Mouse (Mus musculus) intestine, embryonic 14.5 days (tissue): ENCODE measurements at regions not wholly inside any gene's neighbourhood (a gene's known extent, or its start where the extent isn't known, plus 50 kb on each side); places are given as distances from the start of the nearest gene placed in this dataset.

Source experiments
- ATAC-seq: fragments of 200-750 bp; cut with Nextera tagmentation; replicated peaks from 2 replicates; pipeline ENCODE4 v1.8.0; 2017; ENCODE audit warnings: low read depth, moderate number of reproducible peaks, moderate TSS enrichment, moderate library complexity; ENCODE audit not compliant: low FRiP score, low TSS enrichment
- DNase-seq: peaks from one replicate; pipeline ENCODE4 v3.0.0-alpha.2; 2018; ENCODE audit warnings: low spot score
- H3K27ac ChIP-seq: fragments of 300-500 bp; sonication (generic); 2 replicates; pipeline ENCODE4 v1.5.1; 2014; ENCODE audit warnings: low read depth, mild to moderate bottlenecking, control low read depth
- H3K27me3 ChIP-seq: fragments of 300-500 bp; sonication (generic); replicated peaks from 2 replicates; pipeline ENCODE4 v1.6.1; 2014; ENCODE audit warnings: low read length, control low read depth; ENCODE audit not compliant: control insufficient read depth, insufficient read depth
- H3K36me3 ChIP-seq: fragments of 300-500 bp; sonication (generic); 2 replicates; pipeline ENCODE4 v1.6.1; 2014; ENCODE audit warnings: low read length, control low read depth; ENCODE audit not compliant: control insufficient read depth, insufficient read depth
- H3K4me1 ChIP-seq: fragments of 300-500 bp; sonication (generic); replicated peaks from 2 replicates; pipeline ENCODE4 v1.6.1; 2014; ENCODE audit warnings: low read length, control low read depth, mixed read lengths; ENCODE audit not compliant: control insufficient read depth, insufficient read depth
- H3K4me2 ChIP-seq: fragments of 300-500 bp; sonication (generic); 2 replicates; pipeline ENCODE4 v1.6.1; 2014; ENCODE audit warnings: low read length
- H3K4me3 ChIP-seq: fragments of 300-500 bp; sonication (generic); 2 replicates; pipeline ENCODE4 v1.5.1; 2014; ENCODE audit warnings: low read depth, low read length, control low read depth, mixed read lengths
- H3K9ac ChIP-seq: fragments of 300-500 bp; sonication (generic); 2 replicates; pipeline ENCODE4 v1.6.1; 2014; ENCODE audit warnings: mild to moderate bottlenecking, low read length
- H3K9me3 ChIP-seq: fragments of 300-500 bp; sonication (generic); 2 replicates; pipeline ENCODE4 v1.6.1; 2016; ENCODE audit warnings: low read length, control low read depth; ENCODE audit not compliant: control insufficient read depth
- WGBS: fragments of 180-500 bp; shearing (Covaris S2); extraction: QIAGEN DNeasy Blood & Tissue Kit; methylation state at CpG from one replicate; pipeline ENCODE4 v1.1.7; 2014; 5-methylcytosine and 5-hydroxymethylcytosine counted together

GRCm38 (mm10) chr17:64484835-64485234 lies 115.7 kb upstream of the Man2a1 start:
- WGBS, result 86% methylated on average over 4 of the region's 4 CpGs
- no peaks in the 10 kb centered on the region for H3K27me3 ChIP-seq
- peaks cover 3% of the 10 kb centered on the region; the same call in 1 of the 2 replicates for H3K4me1 ChIP-seq
- no peak overlapping the region for H3K4me2 ChIP-seq
- H3K9ac ChIP-seq, result no peak overlapping the region
- no peak overlapping the region for H3K4me3 ChIP-seq
- H3K9me3 ChIP-seq, result no peaks in the 10 kb centered on the region
- DNase-seq (no peak), ATAC-seq (no peak)
- H3K36me3 ChIP-seq, result no peaks in the 10 kb centered on the region
- H3K27ac ChIP-seq, result no peak overlapping the region

DNA sequence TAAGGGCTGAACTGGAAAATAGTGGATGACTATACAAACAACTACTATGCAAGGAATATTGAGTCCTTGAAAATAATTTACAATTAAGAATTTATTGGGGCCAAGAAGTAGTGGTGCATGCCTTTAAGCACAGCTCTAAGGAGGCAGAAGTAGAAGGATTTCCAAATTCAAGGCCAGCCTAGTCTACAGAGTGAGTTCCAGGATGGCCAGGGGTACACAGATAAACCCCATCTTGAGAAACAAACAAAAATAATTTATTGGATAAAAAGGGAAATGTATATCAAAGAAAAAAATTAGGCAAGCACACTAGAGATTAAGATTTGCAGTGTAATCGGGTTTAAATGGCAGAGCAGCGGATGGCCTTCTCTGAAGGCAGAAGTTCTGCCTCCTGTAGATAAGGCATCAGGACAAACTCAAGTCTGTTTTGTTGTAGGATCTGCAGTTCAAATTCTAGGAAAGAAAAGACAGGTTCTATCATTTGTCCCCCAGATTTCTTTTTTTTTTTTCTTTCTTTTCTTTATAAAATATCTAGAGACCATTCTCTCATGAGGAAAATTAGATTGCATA lies 110.7 kb upstream of the Man2a1 start:
- no peak overlapping the region for H3K4me3 ChIP-seq
- no peaks in the 10 kb centered on the region for H3K27me3 ChIP-seq
- ATAC-seq (no peak), DNase-seq (no peak)
- H3K9me3 ChIP-seq, result no peaks in the 10 kb centered on the region
- no peaks in the 10 kb centered on the region for H3K36me3 ChIP-seq
- WGBS, result 93% methylated on average over 2 of the region's 2 CpGs
- H3K27ac ChIP-seq, result no peak overlapping the region
- H3K9ac ChIP-seq, result no peak overlapping the region
- H3K4me2 ChIP-seq, result no peak overlapping the region
- H3K4me1 ChIP-seq, result peaks cover 3% of the 10 kb centered on the region; the same call in 1 of the 2 replicates

DNA sequence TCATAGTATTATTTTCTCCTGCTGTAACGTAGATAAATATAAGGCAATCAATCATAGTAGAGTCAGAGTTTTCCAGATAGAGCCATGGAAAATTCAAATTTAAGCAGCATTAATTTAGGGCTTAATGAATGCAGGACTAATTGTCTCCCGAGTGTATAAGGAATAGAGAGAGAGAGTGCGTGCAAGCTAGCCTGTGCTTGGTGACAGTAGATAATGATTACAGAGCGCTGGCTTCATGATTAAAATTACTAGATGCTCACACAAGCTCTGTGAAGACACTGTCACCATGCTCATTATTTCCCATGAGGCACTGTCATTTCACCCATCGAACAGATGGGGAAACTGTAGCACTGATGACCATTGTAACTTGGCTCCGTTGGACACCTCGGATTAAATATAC lies 109.9 kb upstream of the Man2a1 start:
- Histone ChIP-seq H3K9ac (no peak overlapping the region), H3K4me3 (no peak overlapping the region), H3K4me2 (no peak overlapping the region), H3K4me1 (peaks cover 3% of the 10 kb centered on the region; the same call in 1 of the 2 replicates), H3K9me3 (no peaks in the 10 kb centered on the region), H3K36me3 (no peaks in the 10 kb centered on the region), H3K27ac (no peak overlapping the region), H3K27me3 (no peaks in the 10 kb centered on the region)
- no peak for ATAC-seq
- 95% methylated on average over 7 of the region's 7 CpGs for WGBS
- DNase-seq, result no peak

GRCm38 (mm10) chr17:64491922-64492353 lies 108.6 kb upstream of the Man2a1 start:
- WGBS, result 35% methylated on average over 7 of the region's 10 CpGs
- Histone ChIP-seq H3K9ac (no peak overlapping the region), H3K9me3 (no peaks in the 10 kb centered on the region), H3K36me3 (no peaks in the 10 kb centered on the region), H3K27ac (no peak overlapping the region), H3K4me2 (no peak overlapping the region), H3K4me3 (no peak overlapping the region), H3K27me3 (no peaks in the 10 kb centered on the region), H3K4me1 (no peaks in the 10 kb centered on the region)
- ATAC-seq (peak; percentile 75; the same call in 1 of the 2 replicates), DNase-seq (no peak)

DNA sequence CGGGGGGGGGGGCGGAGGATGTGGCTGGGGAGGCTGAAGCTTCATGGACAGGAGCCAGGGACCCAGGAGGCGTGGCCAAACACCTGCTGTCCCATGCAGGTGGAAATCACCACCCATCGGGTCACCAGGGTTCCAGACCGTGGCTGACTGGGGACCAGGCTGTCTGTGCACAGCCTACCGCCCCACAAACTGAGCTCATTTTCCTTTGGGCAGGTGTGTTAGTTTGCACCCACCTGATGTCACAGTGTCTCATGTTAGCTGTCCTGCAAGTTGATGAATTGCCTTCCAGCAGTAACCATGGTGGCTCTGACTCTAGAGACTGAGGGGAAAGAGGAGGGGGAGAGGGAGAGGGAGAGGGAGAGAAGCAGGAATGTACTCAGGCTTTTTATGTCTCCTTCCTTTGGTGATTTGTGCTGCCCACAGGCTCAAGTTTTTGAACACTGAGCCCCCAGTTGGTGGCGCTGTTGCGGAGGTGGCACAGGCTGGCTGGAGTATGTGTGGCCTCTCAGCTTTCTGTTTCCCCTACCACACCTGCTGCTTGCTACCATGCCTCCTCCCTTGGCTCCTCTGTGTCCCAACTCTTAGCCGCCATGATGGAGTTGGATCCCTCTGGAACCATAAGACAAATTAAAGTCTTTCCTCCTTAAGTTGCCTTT lies 107.8 kb upstream of the Man2a1 start:
- no peak for ATAC-seq
- no peak overlapping the region for H3K4me2 ChIP-seq

GRCm38 (mm10) chr17:64499281-64499997 lies 101.1 kb upstream of the Man2a1 start:
- peak; percentile 57 for DNase-seq
- H3K36me3 ChIP-seq, result no peaks in the 10 kb centered on the region
- no peaks in the 10 kb centered on the region for H3K4me1 ChIP-seq
- ATAC-seq, result no peak
- no peaks in the 10 kb centered on the region for H3K27me3 ChIP-seq
- no peak overlapping the region for H3K4me2 ChIP-seq
- no peak overlapping the region for H3K9ac ChIP-seq
- H3K4me3 ChIP-seq, result no peak overlapping the region
- no peak overlapping the region for H3K27ac ChIP-seq
- 56% methylated on average over 15 of the region's 15 CpGs for WGBS
- H3K9me3 ChIP-seq, result no peaks in the 10 kb centered on the region

More for the DNA sequence above, 107.8 kb upstream of the Man2a1 start:
- Histone ChIP-seq H3K9ac (no peak overlapping the region), H3K27me3 (no peaks in the 10 kb centered on the region), H3K27ac (no peak overlapping the region), H3K9me3 (no peaks in the 10 kb centered on the region), H3K4me3 (no peak overlapping the region), H3K4me1 (no peaks in the 10 kb centered on the region), H3K36me3 (no peaks in the 10 kb centered on the region)
- WGBS, result 49% methylated on average over 7 of the region's 9 CpGs
- no peak for DNase-seq

- no peaks in the 10 kb centered on the region for H3K9me3 ChIP-seq
- no peaks in the 10 kb centered on the region for H3K4me1 ChIP-seq
- no peaks in the 10 kb centered on the region for H3K27me3 ChIP-seq
- no peak for DNase-seq
- H3K4me2 ChIP-seq, result no peak overlapping the region
- WGBS, result 78% methylated on average over 2 of the region's 2 CpGs
- no peaks in the 10 kb centered on the region for H3K36me3 ChIP-seq
- no peak for ATAC-seq
- H3K27ac ChIP-seq, result no peak overlapping the region
- no peak overlapping the region for H3K9ac ChIP-seq
- H3K4me3 ChIP-seq, result no peak overlapping the region
Measured at GRCm38 (mm10) chr17:64502376-64502775, 98.2 kb upstream of the Man2a1 start.

DNA sequence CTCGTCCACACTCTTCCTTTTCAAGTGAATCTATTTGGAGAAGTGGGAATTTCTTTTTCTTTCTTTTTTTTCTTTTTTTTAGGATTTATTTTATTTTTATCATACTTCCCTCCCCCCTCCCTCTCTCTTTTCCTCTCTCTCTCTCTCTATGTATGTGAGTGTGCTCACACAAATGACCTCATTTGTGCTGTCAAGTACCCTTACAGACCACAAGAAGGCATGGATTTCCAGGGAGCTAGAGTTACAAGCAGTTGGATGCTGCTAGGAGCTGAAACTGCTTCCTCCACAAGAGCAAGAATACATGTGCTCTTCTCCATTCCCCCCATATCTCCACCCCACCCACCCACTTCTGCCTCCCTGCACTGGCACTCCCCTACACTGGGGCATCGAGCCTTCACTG lies 94.6 kb upstream of the Man2a1 start:
- no peaks in the 10 kb centered on the region for H3K36me3 ChIP-seq
- no peak overlapping the region for H3K4me3 ChIP-seq
- H3K9me3 ChIP-seq, result no peaks in the 10 kb centered on the region
- no peaks in the 10 kb centered on the region for H3K27me3 ChIP-seq
- ATAC-seq (no peak), DNase-seq (no peak)
- H3K27ac ChIP-seq, result no peak overlapping the region
- WGBS, result 82% methylated on average over 2 of the region's 2 CpGs
- no peaks in the 10 kb centered on the region for H3K4me1 ChIP-seq
- no peak overlapping the region for H3K4me2 ChIP-seq
- no peak overlapping the region for H3K9ac ChIP-seq
